Mouse (Mus musculus) embryonic facial prominence, embryonic 11.5 days (tissue): Measurements from ENCODE around the gene Pacs1. TPM values are rescaled to one million over a fixed set of nuclear protein-coding genes. Genes with fewer than 3 reads are reported as not detected.

Experiments used
- ATAC-seq: fragments of 200-750 bp; cut with Nextera tagmentation; replicated peaks from 2 replicates; pipeline ENCODE4 v1.8.0; 2017; ENCODE audit warnings: low read depth; ENCODE audit not compliant: insufficient number of reproducible peaks, low FRiP score, low TSS enrichment
- DNase-seq: peaks from one replicate; pipeline ENCODE4 v3.0.0-alpha.2; 2015; ENCODE audit warnings: low spot score
- H3K27ac ChIP-seq: fragments of 300-500 bp; sonication (generic); replicated peaks from 2 replicates; pipeline ENCODE4 v1.5.1; 2014; ENCODE audit warnings: mild to moderate bottlenecking, low read depth, low read length, control low read depth
- H3K27me3 ChIP-seq: fragments of 300-500 bp; sonication (generic); 2 replicates; pipeline ENCODE4 v1.6.1; 2014; ENCODE audit warnings: mild to moderate bottlenecking, low read length, moderate library complexity, mixed read lengths; ENCODE audit not compliant: control insufficient read depth, insufficient read depth
- H3K36me3 ChIP-seq: fragments of 300-500 bp; sonication (generic); replicated peaks from 2 replicates; pipeline ENCODE4 v1.6.1; 2014; ENCODE audit warnings: low read depth, mild to moderate bottlenecking, low read length, moderate library complexity, mixed read lengths; ENCODE audit not compliant: control insufficient read depth, insufficient read depth
- H3K4me1 ChIP-seq: fragments of 300-500 bp; sonication (generic); 2 replicates; pipeline ENCODE4 v1.6.1; 2014; ENCODE audit warnings: low read length, mixed read lengths; ENCODE audit not compliant: control insufficient read depth, insufficient read depth
- H3K4me2 ChIP-seq: fragments of 300-500 bp; sonication (generic); 2 replicates; pipeline ENCODE4 v1.6.1; 2014; ENCODE audit warnings: low read depth, mild to moderate bottlenecking, control low read depth, low read length, moderate library complexity
- H3K4me3 ChIP-seq: fragments of 300-500 bp; sonication (generic); 2 replicates; pipeline ENCODE4 v1.5.1; 2014; ENCODE audit warnings: low read depth, low read length, control low read depth
- H3K9ac ChIP-seq: fragments of 300-500 bp; sonication (generic); replicated peaks from 2 replicates; pipeline ENCODE4 v1.6.1; 2014; ENCODE audit warnings: mild to moderate bottlenecking, control low read depth, low read length
- H3K9me3 ChIP-seq: fragments of 300-500 bp; sonication (generic); replicated peaks from 2 replicates; pipeline ENCODE4 v1.6.1; 2016; ENCODE audit warnings: mild to moderate bottlenecking, low read length, inconsistent platforms, mixed read lengths; ENCODE audit not compliant: control insufficient read depth
- WGBS: fragments of 180-500 bp; shearing (Covaris S2); extraction: QIAGEN DNeasy Blood & Tissue Kit; methylation state at CpG from one replicate; pipeline ENCODE4 v1.1.7; 2014; 5-methylcytosine and 5-hydroxymethylcytosine counted together
- polyA plus RNA-seq: library from polyadenylated mRNA; unstranded; fragments of >200 nt; fragmentation: Nextera tagmentation; extraction: Ambion mirVana; gene quantifications from 2 replicates; pipeline ENCODE4 v1.2.1, GENCODE M21; 2014

The Pacs1 gene
- polyA plus RNA-seq, 1 experiment from 2014 or later = 24.4 TPM

GRCm38 (mm10) chr19:5274641-5275040 lies 1.7 kb upstream of the Pacs1 start:
- Histone ChIP-seq H3K27me3 (no peaks in the 10 kb centered on the region), H3K4me2 (no peak overlapping the region), H3K4me3 (no peak overlapping the region), H3K36me3 (peaks cover 20% of the 10 kb centered on the region), H3K4me1 (no peaks in the 10 kb centered on the region), H3K27ac (no peak overlapping the region), H3K9me3 (no peaks in the 10 kb centered on the region), H3K9ac (no peak overlapping the region)
- DNase-seq (no peak), ATAC-seq (no peak)
- 90% methylated on average over 13 of the region's 13 CpGs for WGBS

GRCm38 (mm10) chr19:5273916-5274315 lies 997 bp upstream of the Pacs1 start:
- Histone ChIP-seq H3K36me3 (peaks cover 19% of the 10 kb centered on the region), H3K4me1 (no peaks in the 10 kb centered on the region), H3K9ac (no peak overlapping the region), H3K9me3 (no peaks in the 10 kb centered on the region), H3K4me3 (no peak overlapping the region), H3K27ac (peak overlapping the region; percentile 75; the same call in 1 of the 2 replicates), H3K27me3 (no peaks in the 10 kb centered on the region), H3K4me2 (no peak overlapping the region)
- 67% methylated on average over 4 of the region's 4 CpGs for WGBS
- no peak for ATAC-seq
- DNase-seq = peak; percentile 4

- no peaks in the 10 kb centered on the region for H3K9me3 ChIP-seq
- H3K36me3 ChIP-seq = peaks cover 10% of the 10 kb centered on the region
- peak overlapping the region; percentile 75 for H3K27ac ChIP-seq
- peak overlapping the region; percentile 93 for H3K9ac ChIP-seq
- ATAC-seq (peak; percentile 73), DNase-seq (peak; percentile 58)
- WGBS = 0% methylated on average over 24 of the region's 30 CpGs
- H3K4me2 ChIP-seq = peak overlapping the region; percentile 78
- peak overlapping the region; percentile 71 for H3K4me3 ChIP-seq
- H3K4me1 ChIP-seq = no peaks in the 10 kb centered on the region
- H3K27me3 ChIP-seq = no peaks in the 10 kb centered on the region
Measured at GRCm38 (mm10) chr19:5272326-5272795, 558 bp downstream of the Pacs1 start.

- Histone ChIP-seq H3K9me3 (no peaks in the 10 kb centered on the region), H3K4me1 (no peaks in the 10 kb centered on the region), H3K36me3 (peaks cover 7% of the 10 kb centered on the region), H3K27ac (no peak overlapping the region), H3K4me3 (no peak overlapping the region), H3K9ac (no peak overlapping the region), H3K27me3 (no peaks in the 10 kb centered on the region), H3K4me2 (no peak overlapping the region; the same call in 1 of the 2 replicates)
- 39% methylated on average over 1 of the region's 1 CpGs for WGBS
- DNase-seq (no peak), ATAC-seq (no peak)
Measured at GRCm38 (mm10) chr19:5271430-5271829, 1.5 kb downstream of the Pacs1 start.

- Histone ChIP-seq H3K4me3 (no peak overlapping the region), H3K9me3 (no peaks in the 10 kb centered on the region), H3K27ac (no peak overlapping the region), H3K27me3 (no peaks in the 10 kb centered on the region), H3K4me1 (no peaks in the 10 kb centered on the region), H3K4me2 (no peak overlapping the region), H3K9ac (no peak overlapping the region), H3K36me3 (peaks cover 1% of the 10 kb centered on the region; the same call in 1 of the 2 replicates)
- ATAC-seq (no peak), DNase-seq (no peak)
- WGBS = 82% methylated on average over 5 of the region's 5 CpGs
Measured at GRCm38 (mm10) chr19:5269392-5269791, 3.5 kb downstream of the Pacs1 start.

GRCm38 (mm10) chr19:5268875-5269274 lies 4.0 kb downstream of the Pacs1 start:
- Histone ChIP-seq H3K27me3 (no peaks in the 10 kb centered on the region), H3K4me1 (no peaks in the 10 kb centered on the region), H3K9me3 (no peaks in the 10 kb centered on the region), H3K4me3 (no peak overlapping the region), H3K4me2 (no peak overlapping the region), H3K27ac (no peak overlapping the region), H3K36me3 (no peaks in the 10 kb centered on the region; the same call in 1 of the 2 replicates), H3K9ac (no peak overlapping the region)
- ATAC-seq (no peak), DNase-seq (no peak)
- 95% methylated on average over 3 of the region's 3 CpGs for WGBS

- Histone ChIP-seq H3K9ac (no peak overlapping the region), H3K4me2 (no peak overlapping the region), H3K36me3 (no peaks in the 10 kb centered on the region), H3K4me1 (no peaks in the 10 kb centered on the region), H3K27ac (no peak overlapping the region), H3K4me3 (no peak overlapping the region), H3K27me3 (no peaks in the 10 kb centered on the region), H3K9me3 (no peaks in the 10 kb centered on the region)
- ATAC-seq (no peak), DNase-seq (no peak)
Measured at GRCm38 (mm10) chr19:5268017-5268416, 4.9 kb downstream of the Pacs1 start.

- WGBS = 91% methylated on average over 5 of the region's 5 CpGs
- H3K4me2 ChIP-seq = no peak overlapping the region
- no peak overlapping the region for H3K9ac ChIP-seq
- H3K27ac ChIP-seq = no peak overlapping the region
- no peak overlapping the region for H3K4me3 ChIP-seq
- H3K27me3 ChIP-seq = no peaks in the 10 kb centered on the region
- H3K4me1 ChIP-seq = no peaks in the 10 kb centered on the region
- H3K36me3 ChIP-seq = no peaks in the 10 kb centered on the region
- DNase-seq = no peak
- no peak for ATAC-seq
- no peaks in the 10 kb centered on the region for H3K9me3 ChIP-seq
Measured at GRCm38 (mm10) chr19:5267015-5267414, 5.9 kb downstream of the Pacs1 start.
